Mouse (Mus musculus) lung, postnatal 36 days (tissue): ENCODE data around the gene Nme6.
A peak's percentile ranks its signal among the peaks of the same experiment; 100 is the strongest.
"Not testable (repeated sequence)": the region's sequence is repeated elsewhere in the genome, so short reads cannot be mapped to it uniquely, and the experiment has no call there.

Experiments
- DNase-seq: peaks from one replicate; pipeline ENCODE4 v3.0.0; 2022; ENCODE audit warnings: mixed read lengths

The Nme6 gene

DNA sequence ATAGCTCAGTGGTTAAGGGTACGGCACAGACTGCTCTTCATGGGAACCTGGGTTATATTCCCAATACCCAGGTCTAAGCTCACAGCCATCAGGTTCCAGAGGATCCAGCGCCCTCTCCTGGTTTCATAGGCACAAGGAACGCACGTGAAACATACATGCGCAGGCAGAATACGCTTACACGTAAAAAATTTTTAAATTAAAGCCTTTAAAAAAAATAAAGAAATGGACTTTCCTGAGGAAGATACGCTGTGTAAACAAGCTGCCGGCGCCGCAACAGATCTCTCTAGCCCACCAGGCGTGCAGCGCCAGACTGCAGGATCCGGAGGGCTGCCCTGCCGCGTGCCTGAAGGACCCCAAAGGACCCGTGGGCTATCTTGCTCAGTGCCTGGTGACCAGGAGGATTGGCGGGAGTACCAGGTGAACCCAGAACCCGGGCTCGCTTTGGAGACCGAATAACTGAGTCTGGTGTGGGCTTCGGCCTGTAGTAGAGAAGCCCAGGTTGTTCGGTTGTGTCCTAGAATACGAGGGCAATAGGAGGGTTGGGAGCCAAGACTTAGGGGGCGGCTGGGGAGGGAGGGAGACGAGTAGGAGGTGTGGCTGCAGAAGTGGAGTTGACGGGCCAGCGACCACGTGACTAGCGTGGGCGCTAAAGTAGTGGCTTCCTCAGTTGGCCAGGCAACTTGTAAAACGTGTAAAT is at the start of gene Nme6:
Gene Nme6, plus strand, starts transcription at position 359 of the 697 bp plus-strand sequence.
- peak; percentile 91 for DNase-seq

- not testable (repeated sequence) for DNase-seq
Observed at GRCm38 (mm10) chr9:109790570-109790969, 42.0 kb upstream of the Nme6 start, which contains the start of gene Fbxw27. TSS of gene Fbxw27 (minus strand) at chr9:109790670.

- DNase-seq = no peak
Observed at GRCm38 (mm10) chr9:109795221-109795620, 37.3 kb upstream of the Nme6 start.

DNA sequence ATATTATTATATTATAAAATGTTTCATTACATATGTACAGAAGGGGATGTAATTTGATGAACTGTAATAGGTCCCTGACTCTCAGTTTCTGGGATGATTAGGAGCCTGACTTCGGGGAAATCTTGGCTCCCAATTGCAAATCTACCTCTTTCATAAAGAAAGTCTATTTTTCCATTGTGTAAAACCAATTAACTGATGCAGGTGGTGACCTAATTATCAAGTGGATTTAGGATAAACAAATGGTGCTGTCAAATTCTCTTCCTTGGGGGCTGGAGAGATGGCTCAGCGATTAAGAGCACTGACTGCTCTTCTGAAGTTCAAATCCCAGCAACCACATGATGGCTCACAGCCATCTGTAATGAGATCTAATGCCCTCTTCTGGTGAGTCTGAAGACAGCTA is 36.7 kb upstream of the Nme6 start:
- no peak for DNase-seq

DNA sequence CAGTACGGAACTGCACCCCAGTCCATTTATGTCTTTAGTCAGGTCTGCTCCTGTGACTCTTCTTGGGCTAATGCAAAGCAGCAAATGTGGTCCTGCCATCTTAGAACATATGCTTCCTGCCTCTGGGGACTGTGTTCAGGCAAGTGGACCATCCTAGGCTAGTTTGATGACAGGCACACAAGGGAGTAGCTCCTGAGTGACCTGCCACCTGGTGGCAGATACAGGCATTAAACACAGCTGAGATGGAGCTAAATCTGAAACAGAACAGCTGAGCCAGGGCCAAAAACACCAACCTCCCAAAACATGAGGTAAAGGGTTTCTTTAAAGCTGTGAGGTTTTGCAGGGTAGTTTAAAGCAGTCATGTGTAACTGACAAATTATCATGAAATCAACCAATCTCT is 34.5 kb upstream of the Nme6 start:
- peak; percentile 21 for DNase-seq

DNA sequence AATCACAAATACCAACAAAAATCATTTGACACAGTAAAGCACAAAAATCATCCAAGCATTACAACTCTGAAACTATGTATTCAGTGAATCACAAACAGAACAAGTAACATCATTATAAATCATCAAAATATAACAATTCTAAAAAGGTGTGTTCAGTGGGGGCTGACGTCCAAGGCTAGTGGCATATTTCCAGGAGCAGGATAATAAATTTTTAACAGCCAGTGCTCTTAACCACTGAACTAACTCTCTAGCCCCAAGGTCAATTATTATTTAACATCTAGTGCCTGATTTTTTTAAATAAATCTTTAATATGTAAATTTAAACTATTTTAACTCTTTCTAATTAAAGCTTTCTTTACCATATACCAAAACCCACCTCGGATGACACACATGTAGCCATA is 27.0 kb upstream of the Nme6 start:
- DNase-seq = not testable (repeated sequence)

DNA sequence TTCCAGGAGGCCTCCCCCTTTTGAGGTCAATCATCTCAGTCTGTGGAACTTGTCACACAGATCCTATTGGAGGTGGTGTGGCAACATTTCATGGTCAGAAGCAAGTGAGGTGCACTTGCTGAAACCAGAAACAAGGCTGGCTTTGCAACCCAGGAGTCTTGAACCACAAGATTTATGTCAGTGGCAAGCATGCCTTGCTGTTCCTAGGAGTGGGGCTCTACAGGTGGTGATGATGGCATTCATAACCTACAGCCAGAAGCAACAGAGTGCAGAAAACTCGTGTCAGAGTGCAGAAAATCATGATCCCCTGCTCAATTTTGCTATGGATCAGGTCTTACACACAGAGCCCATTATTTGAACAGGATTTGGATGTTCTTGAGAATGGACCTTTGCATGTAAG is 26.3 kb upstream of the Nme6 start:
- DNase-seq = no peak

DNA sequence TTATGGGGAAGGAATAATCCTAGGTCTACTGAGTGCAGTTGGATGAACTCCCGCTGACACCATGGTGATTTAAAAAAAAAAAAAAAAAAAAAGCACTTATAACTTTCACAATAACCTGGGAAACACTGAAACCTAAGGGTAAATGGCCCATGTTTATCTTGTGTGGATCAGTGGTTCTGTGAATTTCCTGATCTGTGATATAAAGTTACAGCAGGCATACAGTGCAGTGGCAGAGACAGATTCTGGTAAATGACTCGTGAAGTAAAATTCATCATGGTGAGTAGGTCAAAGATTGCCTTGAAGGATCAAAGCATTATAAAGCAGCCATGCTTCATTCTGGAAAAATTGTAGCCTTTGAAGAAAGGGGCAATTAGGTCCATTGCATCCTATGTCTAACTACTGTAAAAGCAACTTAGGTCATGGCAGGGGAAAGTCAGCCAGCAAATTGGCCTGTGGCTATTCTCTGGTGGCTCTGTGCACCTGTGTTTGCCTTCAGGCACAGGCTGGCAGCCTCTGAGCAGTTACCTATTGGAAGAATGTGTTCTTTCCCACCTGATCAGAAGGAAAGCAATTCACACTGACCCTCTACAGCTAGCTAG is 25.8 kb upstream of the Nme6 start:
- no peak for DNase-seq

DNA sequence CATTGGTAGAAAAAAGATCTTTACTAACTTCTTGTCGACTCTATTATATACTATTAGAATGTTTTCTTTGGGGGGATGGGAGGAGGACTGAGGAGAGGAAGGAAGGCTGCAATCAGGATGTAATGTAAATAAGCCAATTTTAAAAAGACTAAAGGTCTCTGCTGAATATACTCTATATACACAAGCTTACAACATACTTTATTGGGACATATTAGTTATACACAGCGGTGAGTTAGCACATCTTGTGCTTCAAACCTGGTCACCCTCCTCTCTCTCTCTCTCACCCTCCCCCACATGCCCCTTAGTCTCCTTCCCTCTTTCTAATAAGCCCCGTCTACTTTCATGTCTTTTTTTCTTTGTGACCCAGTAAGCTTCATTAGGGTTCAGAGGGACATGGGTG is 24.7 kb upstream of the Nme6 start:
- no peak for DNase-seq

DNA sequence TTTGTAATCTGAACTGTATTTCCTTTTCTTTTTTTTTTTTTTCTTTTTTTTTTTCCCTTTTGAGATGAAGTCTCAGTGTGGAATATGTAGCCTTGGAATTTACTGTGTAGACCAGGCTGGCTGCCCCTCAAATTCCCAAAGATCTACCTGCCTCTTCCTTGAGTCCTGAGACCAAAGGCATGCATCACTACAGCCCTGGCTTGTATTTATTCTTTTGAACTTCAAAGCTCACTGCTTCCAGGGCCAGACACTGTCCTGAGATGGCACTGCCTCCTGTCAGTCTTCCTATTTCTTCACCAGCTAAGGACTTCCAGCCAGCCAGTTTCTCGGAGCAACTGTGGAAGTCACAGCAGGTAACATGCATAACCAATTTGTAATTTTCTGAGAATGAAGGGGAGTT is 20.6 kb upstream of the Nme6 start, which contains the start of gene Spink8:
Gene Spink8, plus strand, starts transcription at position 301 of the 400 bp plus-strand sequence.
- no peak for DNase-seq

GRCm38 (mm10) chr9:109813424-109813823 is 19.1 kb upstream of the Nme6 start:
- DNase-seq = no peak

DNA sequence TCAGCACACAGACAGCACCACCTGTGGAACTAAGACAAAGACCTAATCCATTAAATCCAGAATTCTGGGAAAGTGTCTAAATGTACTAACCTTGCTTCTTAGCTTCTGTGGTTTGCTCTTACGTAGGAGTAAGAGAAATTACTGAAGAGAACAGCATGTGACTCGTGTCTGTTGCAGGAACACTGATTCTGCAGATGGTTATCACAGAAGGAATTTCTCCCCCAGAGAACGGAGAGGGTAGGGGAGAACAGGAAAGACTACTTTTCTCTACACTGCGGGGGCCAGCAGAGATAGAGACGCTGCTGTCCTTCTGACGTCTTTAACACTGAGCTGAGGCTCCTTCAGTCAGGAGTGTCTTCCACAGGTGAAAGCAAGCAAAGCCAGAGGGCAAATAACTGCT is 16.2 kb upstream of the Nme6 start:
- no peak for DNase-seq

DNA sequence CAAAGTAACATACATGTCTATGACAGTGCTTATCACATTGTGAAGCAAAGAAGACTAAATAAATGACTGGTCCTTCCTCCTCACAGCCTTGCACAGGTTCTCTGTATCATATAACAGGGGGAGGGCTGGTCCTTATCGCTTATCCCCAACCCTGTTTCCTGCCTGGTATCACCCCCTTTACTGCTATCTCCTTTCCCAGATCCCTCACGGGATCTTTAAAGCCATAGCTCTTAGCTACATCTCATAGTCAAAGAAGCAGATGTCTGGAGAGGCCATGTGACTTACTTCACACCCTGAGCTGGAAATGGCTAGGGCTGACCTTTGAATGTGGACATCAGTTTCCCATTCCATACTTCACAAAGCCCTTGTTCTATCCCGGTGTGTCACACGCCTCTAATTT is 6.8 kb upstream of the Nme6 start:
- no peak for DNase-seq

DNA sequence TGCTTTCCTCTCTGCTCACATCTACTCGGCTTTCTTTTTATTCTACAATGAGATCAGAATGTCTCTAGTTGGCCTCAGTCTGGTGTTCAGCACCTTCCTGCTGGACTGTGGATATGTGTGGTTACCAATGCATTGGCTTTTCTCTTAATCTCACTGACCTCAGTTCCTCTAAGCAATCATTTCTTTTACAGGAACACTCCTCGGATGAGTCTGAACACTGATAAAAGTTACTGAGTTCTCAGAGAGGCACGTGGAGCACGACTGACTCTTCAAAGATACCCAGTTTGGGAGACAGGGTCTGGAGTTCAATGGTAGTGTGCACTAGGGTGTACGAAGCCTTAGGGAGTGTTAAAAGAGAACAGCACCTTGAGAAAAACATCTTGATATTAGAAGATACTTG is 6.4 kb upstream of the Nme6 start:
- no peak for DNase-seq

DNA sequence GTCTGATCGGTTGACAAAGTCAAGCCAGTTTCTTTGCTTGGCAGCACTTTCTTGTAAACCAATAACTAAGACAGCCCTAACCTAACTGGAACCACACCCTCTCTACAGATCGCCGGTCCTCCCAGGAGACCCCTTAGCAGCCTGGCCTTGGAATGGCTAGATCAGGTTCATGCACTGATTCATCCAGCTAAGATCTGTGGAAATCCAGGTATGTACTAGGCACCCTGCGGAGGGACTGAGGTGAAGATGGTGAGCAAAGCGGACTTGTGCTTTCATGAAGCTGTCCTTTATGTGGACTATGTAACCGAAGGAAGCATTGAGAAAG is 501 bp downstream of the Nme6 start:
- no peak for DNase-seq

- DNase-seq = peak; percentile 61
Observed at GRCm38 (mm10) chr9:109849312-109849758, 16.8 kb downstream of the Nme6 start, which contains the start of gene Camp. TSS of gene Camp (minus strand) at chr9:109849617.

DNA sequence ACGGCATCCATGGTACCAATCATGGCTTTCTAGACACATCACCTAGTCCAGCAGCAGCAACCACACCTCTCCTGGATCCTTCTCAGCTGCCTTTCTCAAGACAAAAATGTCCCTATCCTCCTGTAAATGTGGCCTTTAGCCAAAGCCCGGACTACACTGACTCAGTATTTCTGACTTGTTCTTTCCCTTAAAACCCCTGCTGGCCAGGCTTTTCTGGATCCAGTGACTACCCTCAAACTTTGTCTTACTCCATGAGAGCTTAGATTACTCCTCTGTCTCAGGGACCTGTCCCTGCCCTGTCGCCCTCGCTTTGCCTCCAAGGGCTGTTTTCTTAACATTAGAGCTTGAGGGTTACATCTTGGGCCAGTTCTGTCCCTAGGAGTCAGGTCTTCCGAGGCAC is 17.6 kb downstream of the Nme6 start:
- no peak for DNase-seq

DNA sequence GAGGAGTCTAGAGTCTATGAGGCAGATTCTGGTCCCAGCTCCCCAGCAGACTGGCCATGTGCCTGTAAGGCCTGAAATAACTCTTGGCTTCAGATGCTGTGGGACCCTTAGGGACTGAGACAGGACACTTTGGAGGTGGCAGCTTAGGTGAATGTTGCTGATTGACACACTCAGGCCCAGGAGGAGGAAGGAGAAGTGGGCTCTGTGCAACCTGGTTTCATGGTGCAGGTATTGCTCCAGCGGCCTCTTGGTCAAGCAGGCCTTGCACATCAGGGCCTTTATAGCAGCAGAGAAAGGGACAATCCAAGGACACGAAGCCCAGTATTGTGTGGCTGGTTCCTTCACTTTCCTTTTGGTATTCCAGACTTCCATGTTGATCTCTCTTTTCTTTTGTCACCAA is 21.8 kb downstream of the Nme6 start:
- no peak for DNase-seq

GRCm38 (mm10) chr9:109855947-109856346 is 23.4 kb downstream of the Nme6 start:
- DNase-seq = no peak

DNA sequence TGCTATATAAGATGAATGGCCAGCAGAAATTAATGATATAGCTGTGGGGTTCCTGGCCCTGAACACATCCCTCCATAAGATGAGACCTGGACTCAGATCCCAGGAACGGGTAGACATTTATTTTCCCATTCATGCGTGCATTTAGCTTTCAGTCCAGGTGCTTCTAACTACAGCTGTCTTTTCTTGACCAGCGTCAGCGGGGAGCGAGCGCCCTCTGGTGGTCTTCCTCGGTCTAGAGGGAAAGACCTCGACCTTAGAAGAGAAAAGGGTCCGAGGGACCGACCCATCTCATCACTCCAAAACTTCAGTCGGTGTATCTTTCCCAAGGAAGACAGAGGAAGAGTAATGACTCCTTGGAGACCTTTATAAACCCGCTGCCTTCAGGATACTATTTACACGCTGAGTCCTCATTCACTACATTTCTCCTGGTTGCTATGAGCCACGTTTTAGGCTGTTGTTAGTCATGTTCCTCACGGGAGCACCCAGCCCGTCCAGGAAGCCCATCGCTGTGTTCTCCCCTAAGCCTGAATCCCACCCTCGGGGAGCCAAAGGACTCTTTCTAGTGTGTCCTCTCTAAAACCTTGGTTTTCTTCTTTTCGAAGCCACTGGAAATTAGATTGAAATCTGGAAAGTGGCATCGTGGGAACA is 30.0 kb downstream of the Nme6 start:
- DNase-seq = peak; percentile 83

DNA sequence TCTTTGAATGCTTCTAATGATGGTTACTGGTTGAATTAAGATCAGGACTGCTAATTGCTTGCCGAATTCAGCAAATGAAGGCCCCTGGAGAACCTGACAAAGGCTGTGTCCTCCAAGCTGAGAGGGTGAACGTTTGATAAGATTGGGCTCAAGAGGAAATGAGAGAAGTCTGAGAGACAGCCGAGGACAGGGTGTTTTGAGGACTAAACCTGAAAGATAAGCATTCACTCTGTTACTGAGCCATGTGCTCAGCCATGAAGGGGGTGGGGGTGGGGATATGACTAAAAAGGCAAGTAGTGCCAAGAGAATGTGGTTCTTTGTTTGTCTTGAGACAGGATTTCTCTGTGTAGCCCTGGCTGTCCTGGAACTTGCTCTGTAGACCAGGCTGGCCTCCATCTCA is 30.5 kb downstream of the Nme6 start:
- no peak for DNase-seq

DNA sequence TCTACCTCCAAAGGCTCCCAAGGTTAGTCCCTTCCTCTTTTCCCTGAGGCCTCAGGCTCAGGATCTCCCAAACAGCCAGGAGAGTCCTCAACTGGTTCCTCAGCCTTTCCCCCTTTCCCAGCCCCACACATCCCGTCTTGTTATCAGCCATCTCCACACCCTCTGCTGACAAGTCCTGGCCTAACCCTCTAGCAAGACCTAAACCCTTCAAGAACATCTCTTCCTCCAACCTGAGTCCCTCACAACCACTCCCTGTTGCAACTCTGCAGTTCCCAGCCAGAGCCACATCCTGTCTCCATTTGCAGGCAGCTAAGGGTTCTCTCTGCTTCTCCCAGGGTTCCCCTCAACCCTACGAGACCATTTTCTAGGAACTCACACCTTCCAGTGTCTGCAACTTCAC is 33.7 kb downstream of the Nme6 start:
- DNase-seq = no peak

- no peak for DNase-seq
Observed at GRCm38 (mm10) chr9:109870983-109871572, 38.5 kb downstream of the Nme6 start.
